Mouse (Mus musculus) B cell, adult (primary cell): Measurements from ENCODE around the gene Synpr. TPM values are rescaled to one million over a fixed set of nuclear protein-coding genes. Genes with fewer than 3 reads are reported as not detected.

ENCODE experiments used
- total RNA-seq: library from RNA; stranded (reverse); gene quantifications from 4 replicates; pipeline ENCODE4 v1.2.4, GENCODE M21; 2023; ENCODE audit not compliant: inconsistent age

The Synpr gene
- total RNA-seq: not detected in 4 replicates

DNA sequence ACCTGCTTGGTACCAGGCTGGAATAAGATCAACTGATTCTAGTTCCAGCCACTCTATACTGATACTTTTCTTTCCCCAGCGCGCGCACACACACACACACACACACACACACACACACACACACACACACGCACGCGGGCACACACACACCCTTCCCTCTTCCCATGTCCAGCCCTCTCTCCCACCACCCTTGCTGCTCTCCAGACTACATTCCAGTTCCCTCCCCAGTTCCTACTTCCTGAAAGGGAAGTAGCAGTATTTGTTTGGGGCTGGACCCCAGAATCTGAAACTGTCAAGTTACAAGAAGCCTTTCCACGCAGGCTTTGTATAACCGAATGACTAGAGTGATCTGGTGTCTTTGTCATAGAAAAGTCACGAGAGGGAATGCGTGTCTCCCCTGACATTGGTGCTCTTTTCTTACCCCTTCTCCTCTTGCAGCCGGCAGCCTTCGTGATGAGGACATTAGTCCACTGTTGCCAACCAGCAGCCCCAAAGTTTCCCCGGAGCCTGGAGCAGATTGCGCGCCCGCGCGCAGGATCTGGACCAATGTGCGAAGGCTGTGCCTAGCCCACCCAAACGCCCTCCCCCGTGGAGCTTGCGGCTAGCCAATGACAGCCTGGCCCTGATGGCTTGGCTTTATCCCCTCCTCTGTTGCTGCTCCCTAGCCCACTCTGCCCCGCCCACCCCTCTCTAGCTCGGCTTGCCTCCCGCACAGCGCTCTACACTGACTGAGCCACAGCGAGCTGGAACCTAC lies at the start of gene Synpr:
Gene Synpr, plus strand, starts transcription at position 690 of the 754 bp plus-strand sequence.

